Mouse (Mus musculus): ENCODE measurements around the gene Gzmn. TPM values are rescaled to one million over a fixed set of nuclear protein-coding genes. Genes with fewer than 3 reads are reported as not detected.

Gene Gzmn
- polyA plus RNA-seq (2012; rRNA removed; ENCODE audit: low replicate concordance): not detected in 2 replicates

GRCm38 (mm10) chr14:56174499-56174898, at the start of gene Gzmn:
Gene Gzmn, minus strand, starts transcription at chr14:56174599.

GRCm38 (mm10) chr14:56211317-56211716, 36.9 kb upstream of the Gzmn start, which contains the start of gene Gzmf:
Gene Gzmf, minus strand, starts transcription at chr14:56211417.

GRCm38 (mm10) chr14:56159479-56159878, 14.9 kb downstream of the Gzmn start, which contains the start of gene Gzmg:
Gene Gzmg, minus strand, starts transcription at chr14:56159579.

GRCm38 (mm10) chr14:56132508-56132907, 41.9 kb downstream of the Gzmn start, which contains the start of gene Gzmd:
Gene Gzmd, minus strand, starts transcription at chr14:56132608.

GRCm38 (mm10) chr14:56120525-56120924, 53.9 kb downstream of the Gzmn start, which contains the start of gene Gzme:
Gene Gzme, minus strand, starts transcription at chr14:56120625.

Other genes with a start within 250 kb of the Gzmn start
- 17.9 and 42.7 TPM in 2 replicates for gene Cma1, start 229.9 kb downstream of the Gzmn start, polyA plus RNA-seq (2012; rRNA removed; ENCODE audit: low replicate concordance)
- gene Cma2, start 223.6 kb downstream of the Gzmn start, polyA plus RNA-seq (2012; rRNA removed; ENCODE audit: low replicate concordance): not detected in 2 replicates
- 0.11 TPM in 1 of 2 replicates, not detected in the other for gene Mcpt1, start 156.6 kb downstream of the Gzmn start, polyA plus RNA-seq (2012; rRNA removed; ENCODE audit: low replicate concordance)
- gene Mcpt9, start 144.1 kb downstream of the Gzmn start, polyA plus RNA-seq (2012; rRNA removed; ENCODE audit: low replicate concordance): not detected in 2 replicates
- gene Mcpt2, start 132.6 kb downstream of the Gzmn start, polyA plus RNA-seq (2012; rRNA removed; ENCODE audit: low replicate concordance): not detected in 2 replicates
- gene Mcpt4, start 112.3 kb downstream of the Gzmn start, polyA plus RNA-seq (2012; rRNA removed; ENCODE audit: low replicate concordance): 25.7 and 57.6 TPM in 2 replicates
- gene Mcpt8, start 89.3 kb downstream of the Gzmn start, polyA plus RNA-seq (2012; rRNA removed; ENCODE audit: low replicate concordance): not detected in 2 replicates
- 0.20 and 0.32 TPM in 2 replicates for gene Ctsg, start 72.0 kb downstream of the Gzmn start, polyA plus RNA-seq (2012; rRNA removed; ENCODE audit: low replicate concordance)
- not detected in 2 replicates for gene Gzme, start 54.0 kb downstream of the Gzmn start, polyA plus RNA-seq (2012; rRNA removed; ENCODE audit: low replicate concordance)
- not detected in 2 replicates for gene Gzmd, start 42.0 kb downstream of the Gzmn start, polyA plus RNA-seq (2012; rRNA removed; ENCODE audit: low replicate concordance)
- not detected in 2 replicates for gene Gzmg, start 15.0 kb downstream of the Gzmn start, polyA plus RNA-seq (2012; rRNA removed; ENCODE audit: low replicate concordance)
- gene Gzmf, start 36.8 kb upstream of the Gzmn start, polyA plus RNA-seq (2012; rRNA removed; ENCODE audit: low replicate concordance): not detected in 2 replicates
- 0.46 and 1.0 TPM in 2 replicates for gene Gzmc, start 60.1 kb upstream of the Gzmn start, polyA plus RNA-seq (2012; rRNA removed; ENCODE audit: low replicate concordance)
- 1.1 and 2.3 TPM in 2 replicates for gene Gzmb, start 87.7 kb upstream of the Gzmn start, polyA plus RNA-seq (2012; rRNA removed; ENCODE audit: low replicate concordance)
- gene Atp12a, start 190.5 kb upstream of the Gzmn start, polyA plus RNA-seq (2012; rRNA removed; ENCODE audit: low replicate concordance): 0.20 TPM in 1 of 2 replicates, not detected in the other
- gene Rnf17, start 228.0 kb upstream of the Gzmn start, polyA plus RNA-seq (2012; rRNA removed; ENCODE audit: low replicate concordance): not detected in 2 replicates